Mouse (Mus musculus) bone marrow, adult 2 months (tissue): ENCODE results near the gene Dpt.

Source experiments
- CTCF ChIP-seq: fragments of 200-500 bp; IDR thresholded peaks from 2 replicates; pipeline ENCODE4 v1.5.1; 2011; ENCODE audit warnings: low read length, control low read depth; ENCODE audit not compliant: control insufficient read depth, insufficient read depth
- POLR2A ChIP-seq: fragments of 200-500 bp; IDR thresholded peaks from 2 replicates; pipeline ENCODE4 v1.6.1; 2011; ENCODE audit warnings: low read depth, mild to moderate bottlenecking, control low read depth, low read length, borderline replicate concordance; ENCODE audit not compliant: control insufficient read depth

GRCm38 (mm10) chr1:164864666-164865065 is 68.2 kb downstream of the Dpt start:
- no peak for TF ChIP-seq CTCF
- TF ChIP-seq POLR2A, result no peak
